ENCODE assay signal across 8 mouse cellular contexts in the genomic region with DNA sequence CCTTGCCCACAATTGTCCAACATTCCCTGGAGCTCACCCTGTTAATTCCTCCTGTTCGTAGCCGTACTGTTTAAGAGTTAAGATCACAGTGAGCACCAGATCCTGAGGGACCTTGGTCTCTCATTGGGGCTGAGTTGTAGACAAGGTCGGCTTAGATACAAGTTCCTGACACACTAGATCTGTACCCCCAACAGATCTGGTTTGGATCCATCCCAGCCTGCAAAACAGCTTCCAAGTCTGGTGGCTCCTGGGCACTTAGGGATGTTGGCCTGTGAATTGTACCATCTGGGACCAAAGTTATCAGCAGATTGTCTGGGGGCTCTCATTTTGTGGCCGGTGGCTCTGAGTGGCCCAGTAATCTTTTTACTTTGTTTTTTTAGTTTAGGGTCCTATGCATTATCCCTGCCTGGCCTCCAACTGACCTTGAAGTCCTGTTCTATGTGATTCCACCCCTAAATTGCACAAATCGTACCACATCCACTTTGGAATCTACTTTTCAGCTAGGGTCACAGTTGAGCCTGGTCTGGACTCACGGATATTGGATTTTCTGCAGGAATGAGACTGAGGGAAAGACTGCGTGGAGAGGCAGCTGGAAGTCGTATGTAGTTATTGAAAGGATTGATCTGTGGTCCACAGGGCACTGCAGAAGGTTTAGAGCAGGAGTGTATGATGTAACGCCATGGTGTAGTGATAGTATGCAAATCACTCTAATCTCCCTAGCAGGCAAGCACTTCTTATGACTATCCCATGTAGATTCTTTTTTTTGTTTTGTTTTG. TPM values are rescaled to one million over a fixed set of nuclear protein-coding genes. Genes with fewer than 3 reads are reported as not detected.
DNase-seq lines count a peak whose midpoint lies in the region; ATAC-seq and TF ChIP-seq lines count a peak whose summit lies in the region.

A gene (minus strand): TSS at position 52 of the 776 bp plus-strand sequence.

- TF ChIP-seq CTCF in lung, adult 2 months (IDR thresholded peaks at IDR 0.05; ENCODE audit: insufficient read depth, low read length): no peak

- no peaks in the 10 kb centered on the region for H3K9me3 ChIP-seq in heart, embryonic 10.5 days
- no peaks in the 10 kb centered on the region for H3K9me3 ChIP-seq in midbrain, embryonic 16.5 days (replicated peaks; ENCODE audit: control insufficient read depth, low read length, poor library complexity, severe bottlenecking)

- peaks cover 24% of the 10 kb centered on the region for H3K4me1 ChIP-seq in lung, adult 2 months (ENCODE audit: control insufficient read depth, insufficient read depth, low read length)
- H3K4me1 ChIP-seq in heart, embryonic 10.5 days: peaks cover 28% of the 10 kb centered on the region
- peaks cover 26% of the 10 kb centered on the region for H3K4me1 ChIP-seq in midbrain, embryonic 16.5 days (ENCODE audit: control insufficient read depth, insufficient read depth, low read length)

- 82% methylated on average over 9 of the region's 9 CpGs for whole genome bisulfite sequencing in lung, adult 2 months
- 83% methylated on average over 9 of the region's 9 CpGs for WGBS in heart, embryonic 10.5 days
- WGBS in midbrain, embryonic 16.5 days: 82% methylated on average over 9 of the region's 9 CpGs

- H3K27ac ChIP-seq in heart, embryonic 10.5 days: peak within 1 kb of the TSS; percentile 100
- peak within 1 kb of the TSS; percentile 100 for H3K27ac ChIP-seq in midbrain, embryonic 16.5 days (ENCODE audit: low read length)

- H3K4me3 ChIP-seq in lung, adult 2 months (replicated peaks; ENCODE audit: extremely low read depth, low read depth, low read length): peak within 1 kb of the TSS; percentile 92
- H3K4me3 ChIP-seq in heart, embryonic 10.5 days: peak within 1 kb of the TSS; percentile 98
- peak within 1 kb of the TSS; percentile 81 for H3K4me3 ChIP-seq in midbrain, embryonic 16.5 days (ENCODE audit: low read depth, low read length)

- H3K36me3 ChIP-seq in heart, embryonic 10.5 days: peaks cover 6% of the 10 kb centered on the region; the same call in 1 of the 2 replicates
- H3K36me3 ChIP-seq in midbrain, embryonic 16.5 days (ENCODE audit: control insufficient read depth, insufficient read depth, low read length): no peaks in the 10 kb centered on the region

- TF ChIP-seq POLR2A in lung, adult 2 months (IDR thresholded peaks at IDR 0.05; ENCODE audit: borderline replicate concordance, extremely low read depth, low read depth, low read length): no peak

- no peaks in the 10 kb centered on the region for H3K27me3 ChIP-seq in heart, embryonic 10.5 days (ENCODE audit: insufficient read depth, poor library complexity, severe bottlenecking)
- H3K27me3 ChIP-seq in midbrain, embryonic 16.5 days (ENCODE audit: control insufficient read depth, insufficient read depth, low read depth, low read length): no peaks in the 10 kb centered on the region

- ATAC-seq in common myeloid progenitor, adult 5-6 weeks (replicated peaks; ENCODE audit: low read depth, poor library complexity, severe bottlenecking): no peak
- no peak for ATAC-seq in midbrain, embryonic 16.5 days

- H3K4me2 ChIP-seq in midbrain, embryonic 16.5 days (ENCODE audit: low read length): peak within 1 kb of the TSS; percentile 50

- no peak for DNase-seq in lung, adult 2 months
- DNase-seq in lung, postnatal 25 days (ENCODE audit: low spot score): no peak
- no peak for DNase-seq in heart, embryonic 10.5 days (ENCODE audit: low spot score)
- no peak for DNase-seq in layer of hippocampus, postnatal 36 days
- no peak for DNase-seq in thymus, postnatal 10 days (ENCODE audit: low spot score in 2 of 2)
- no peak for DNase-seq in embryo, embryonic 11 days

- H3K9ac ChIP-seq in midbrain, embryonic 16.5 days (ENCODE audit: low read depth, low read length): peak within 1 kb of the TSS; percentile 98

RNA-seq across cellular contexts. Expression of the gene that starts here (rescaled TPM):
- 138 and 178 TPM in 2 replicates for polyA plus RNA-seq in lung, adult 2 months (2012; rRNA removed)
- total RNA-seq in common myeloid progenitor, adult 5-6 weeks (2017): 313 and 322 TPM in 2 replicates
- polyA plus RNA-seq in heart, embryonic 10.5 days (2016; fragmentation: Nextera tagmentation; extraction: Ambion mirVana): 528 and 716 TPM in 2 replicates
- total RNA-seq in layer of hippocampus, postnatal 36 days (2021): 100 to 1,000 TPM; 234 to 241 TPM
- polyA plus RNA-seq in midbrain, embryonic 16.5 days (2015; fragmentation: Nextera tagmentation; extraction: Ambion mirVana): 489 and 542 TPM in 2 replicates
